9 mouse cellular contexts compared by ENCODE assay signal in the genomic region with DNA sequence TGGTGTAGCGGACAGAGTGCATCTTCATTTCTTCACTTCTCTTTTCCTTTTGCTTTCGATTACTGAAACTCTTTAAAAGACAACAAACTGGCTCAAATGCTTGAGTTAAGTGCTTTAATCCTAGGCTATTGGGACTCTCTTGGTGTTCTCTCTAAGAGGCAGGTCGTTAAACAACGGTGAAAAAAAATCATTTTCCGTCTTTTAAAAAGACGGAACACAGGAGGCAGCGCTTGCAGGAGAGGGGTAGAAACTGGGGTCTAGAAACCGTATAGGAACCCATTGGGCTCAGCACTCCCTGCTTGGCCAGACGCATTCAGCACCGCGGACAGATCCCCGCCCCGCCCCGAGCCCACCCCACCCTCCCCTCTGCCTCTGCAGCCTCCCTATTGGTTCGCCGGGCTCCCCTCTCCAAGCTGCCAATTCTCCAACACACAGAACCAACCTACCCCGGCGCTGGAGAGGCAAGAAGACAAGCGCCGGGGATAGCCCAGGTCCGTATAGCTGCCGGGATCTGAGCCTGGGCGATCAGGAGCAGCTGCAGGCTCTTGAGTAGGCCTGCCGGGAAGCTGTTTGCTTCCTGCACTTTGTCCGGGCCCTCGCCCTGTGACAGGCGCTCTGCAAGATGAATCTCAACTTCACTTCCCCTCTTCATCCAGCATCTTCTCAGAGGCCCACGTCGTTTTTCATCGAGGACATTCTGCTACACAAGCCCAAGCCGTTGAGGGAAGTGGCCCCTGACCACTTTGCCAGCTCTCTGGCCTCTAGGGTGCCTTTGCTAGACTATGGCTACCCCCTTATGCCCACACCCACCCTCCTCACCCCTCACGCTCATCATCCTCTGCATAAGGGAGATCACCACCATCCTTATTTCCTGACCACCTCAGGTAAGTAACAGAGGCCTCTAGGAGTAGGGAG. TPM values are rescaled to one million over a fixed set of nuclear protein-coding genes. Genes with fewer than 3 reads are reported as not detected.
A peak's percentile ranks its signal among the peaks of the same experiment; 100 is the strongest.
DNase-seq lines count a peak whose midpoint lies in the region; ATAC-seq and TF ChIP-seq lines count a peak whose summit lies in the region.
"Had no signal": no experiment of that assay in that cellular context is flagged by ENCODE, and none has a peak within 500 bp of the region (broad histone marks: within the 10 kb centered on the region; RNA-seq: fewer than 3 reads in every experiment).

Gene Bsx (plus strand): TSS at position 572 of the 915 bp plus-strand sequence.

- no peak for DNase-seq in heart, adult 8-10 months (ENCODE audit: low spot score)
- DNase-seq in brain, embryonic 14.5 days (ENCODE audit: low read depth) = peak; percentile 83
- DNase-seq in mesoderm, embryonic 11.5 days (ENCODE audit: low read depth, low spot score) = peak; percentile 83
- DNase-seq in thymus, postnatal 0 days (ENCODE audit: low spot score) = peak; percentile 23
- DNase-seq in right cerebral cortex, adult 2 months (ENCODE audit: low spot score in 2 of 2) = no peak

- no peak for TF ChIP-seq POLR2A in brain, embryonic 14.5 days (IDR thresholded peaks at IDR 0.05; ENCODE audit: borderline replicate concordance, extremely low read depth, insufficient read depth, insufficient read length, poor library complexity, severe bottlenecking)

- peaks cover 22% of the 10 kb centered on the region; the same call in 1 of the 2 replicates for H3K4me1 ChIP-seq in heart, embryonic 12.5 days (replicated peaks)
- peaks cover 26% of the 10 kb centered on the region for H3K4me1 ChIP-seq in heart, embryonic 13.5 days
- H3K4me1 ChIP-seq in kidney, embryonic 16.5 days (ENCODE audit: insufficient read depth, low read length) = peaks cover 10% of the 10 kb centered on the region

- TF ChIP-seq CTCF in brain, embryonic 14.5 days (IDR thresholded peaks at IDR 0.05; ENCODE audit: borderline replicate concordance, extremely low read depth, insufficient read depth, insufficient read length) = no peak

- H3K27ac ChIP-seq in heart, embryonic 12.5 days (ENCODE audit: poor library complexity, severe bottlenecking) = no peak within 1 kb of the TSS
- no peak within 1 kb of the TSS for H3K27ac ChIP-seq in heart, embryonic 13.5 days (replicated peaks)
- H3K27ac ChIP-seq in kidney, embryonic 16.5 days (ENCODE audit: low read length) = no peak within 1 kb of the TSS

- ATAC-seq in heart, embryonic 12.5 days (ENCODE audit: insufficient number of reproducible peaks, low FRiP score) = no peak
- peak; percentile 46; the same call in 1 of the 2 replicates for ATAC-seq in heart, embryonic 13.5 days (ENCODE audit: extremely low read depth, insufficient number of reproducible peaks, low FRiP score, low TSS enrichment)
- ATAC-seq in kidney, embryonic 16.5 days (ENCODE audit: low FRiP score, low TSS enrichment) = peak; percentile 91

- H3K4me3 ChIP-seq in heart, embryonic 12.5 days = peak within 1 kb of the TSS; percentile 32
- peak within 1 kb of the TSS; percentile 36 for H3K4me3 ChIP-seq in heart, embryonic 13.5 days
- peak within 1 kb of the TSS; percentile 29 for H3K4me3 ChIP-seq in kidney, embryonic 16.5 days (ENCODE audit: low read length)

- H3K9ac ChIP-seq in heart, embryonic 12.5 days = no peak within 1 kb of the TSS
- H3K9ac ChIP-seq in heart, embryonic 13.5 days = no peak within 1 kb of the TSS
- H3K9ac ChIP-seq in kidney, embryonic 16.5 days (replicated peaks; ENCODE audit: low read length) = no peak within 1 kb of the TSS

- H3K4me2 ChIP-seq in heart, embryonic 12.5 days = peak within 1 kb of the TSS; percentile 63
- H3K4me2 ChIP-seq in heart, embryonic 13.5 days = peak within 1 kb of the TSS; percentile 63
- peak within 1 kb of the TSS; percentile 48 for H3K4me2 ChIP-seq in kidney, embryonic 16.5 days (replicated peaks; ENCODE audit: low read depth, low read length)

- peaks cover 93% of the 10 kb centered on the region for H3K27me3 ChIP-seq in heart, embryonic 12.5 days (replicated peaks)
- H3K27me3 ChIP-seq in heart, embryonic 13.5 days (replicated peaks) = peaks cover 99% of the 10 kb centered on the region
- peaks cover 95% of the 10 kb centered on the region for H3K27me3 ChIP-seq in kidney, embryonic 16.5 days (ENCODE audit: insufficient read depth, low read length)

- H3K9me3 ChIP-seq in heart, embryonic 12.5 days (replicated peaks) = no peaks in the 10 kb centered on the region
- no peaks in the 10 kb centered on the region for H3K9me3 ChIP-seq in heart, embryonic 13.5 days
- H3K9me3 ChIP-seq in kidney, embryonic 16.5 days (ENCODE audit: low read length) = no peaks in the 10 kb centered on the region

- no peaks in the 10 kb centered on the region for H3K36me3 ChIP-seq in heart, embryonic 12.5 days
- H3K36me3 ChIP-seq in heart, embryonic 13.5 days = no peaks in the 10 kb centered on the region
- H3K36me3 ChIP-seq in kidney, embryonic 16.5 days (ENCODE audit: insufficient read depth, low read length) = no peaks in the 10 kb centered on the region

- WGBS in heart, embryonic 12.5 days = 3% methylated on average over 32 of the region's 32 CpGs
- 4% methylated on average over 31 of the region's 32 CpGs for WGBS in heart, embryonic 13.5 days
- 3% methylated on average over 32 of the region's 32 CpGs for whole genome bisulfite sequencing in kidney, embryonic 16.5 days

RNA-seq across cellular contexts. Expression of gene Bsx, which starts in this region (rescaled TPM):
- polyA plus RNA-seq in heart, embryonic 12.5 days (2016; fragmentation: Nextera tagmentation; extraction: Ambion mirVana) = not detected in 2 replicates
- total RNA-seq in heart, adult 8-10 months (2022) = not detected
- 1.5 and 2.5 TPM in 2 replicates for polyA plus RNA-seq in brain, embryonic 14.5 days (2012; rRNA removed)
- not detected in 2 replicates for polyA plus RNA-seq in heart, embryonic 13.5 days (2015; fragmentation: Nextera tagmentation; extraction: Ambion mirVana)
- not detected in 2 replicates for polyA plus RNA-seq in kidney, embryonic 16.5 days (2015; fragmentation: Nextera tagmentation; extraction: Ambion mirVana)
- polyA plus RNA-seq in thymus, postnatal 0 days (2015; fragmentation: Nextera tagmentation; extraction: Ambion mirVana) = not detected in 2 replicates
- total RNA-seq: left cerebral cortex, postnatal 10 days had no signal

Comparison
In these comparisons a context has a peak if more than half of its experiments do, and no peak if none do; other contexts are left out.
1. Peak in ATAC-seq, H3K4me3 ChIP-seq and H3K4me2 ChIP-seq in heart, embryonic 13.5 days; RNA of the gene not detected or under 1 TPM.
2. Peak in ATAC-seq, H3K4me3 ChIP-seq and H3K4me2 ChIP-seq in kidney, embryonic 16.5 days; RNA of the gene not detected or under 1 TPM.
3. Peak in DNase-seq in thymus, postnatal 0 days; RNA of the gene not detected or under 1 TPM.
4. DNase-seq: peak in brain, embryonic 14.5 days (single experiment) and mesoderm, embryonic 11.5 days (single experiment); none in heart, adult 8-10 months (single experiment) and right cerebral cortex, adult 2 months (0 of 2).
5. Peak in every context shown above with its lines, with median percentiles within 50 percentile points of each other: H3K4me2 ChIP-seq and H3K4me3 ChIP-seq.